Mouse (Mus musculus) MN1 (cell line): ENCODE results near the gene Depdc5.
"Not testable (repeated sequence)": the region's sequence is repeated elsewhere in the genome, so short reads cannot be mapped to it uniquely, and the experiment has no call there.

Source experiments
- DNase-seq: peaks from one replicate; pipeline ENCODE4 v3.0.0-alpha.2; 2016; ENCODE audit warnings: low spot score

Depdc5 gene

GRCm38 (mm10) chr5:32914071-32914470 lies 50.6 kb downstream of the Depdc5 start:
- DNase-seq = no peak

- not testable (repeated sequence) for DNase-seq
Observed at GRCm38 (mm10) chr5:32919281-32919680, 55.8 kb downstream of the Depdc5 start.

- DNase-seq = no peak
Observed at GRCm38 (mm10) chr5:32922906-32923305, 59.4 kb downstream of the Depdc5 start.

GRCm38 (mm10) chr5:32930761-32931160 lies 67.3 kb downstream of the Depdc5 start:
- DNase-seq = peak; percentile 65

GRCm38 (mm10) chr5:32934654-32935053 lies 71.2 kb downstream of the Depdc5 start:
- DNase-seq = no peak

GRCm38 (mm10) chr5:32940586-32940985 lies 77.1 kb downstream of the Depdc5 start:
- peak; percentile 50 for DNase-seq

- no peak for DNase-seq
Observed at GRCm38 (mm10) chr5:32941209-32941924, 77.9 kb downstream of the Depdc5 start.

GRCm38 (mm10) chr5:32950077-32950476 lies 86.6 kb downstream of the Depdc5 start:
- DNase-seq = no peak

- DNase-seq = no peak
Observed at GRCm38 (mm10) chr5:32950702-32951274, 87.3 kb downstream of the Depdc5 start.

GRCm38 (mm10) chr5:32955716-32956115 lies 92.2 kb downstream of the Depdc5 start:
- no peak for DNase-seq

GRCm38 (mm10) chr5:32961616-32962015 lies 98.1 kb downstream of the Depdc5 start:
- no peak for DNase-seq

GRCm38 (mm10) chr5:32962581-32962980 lies 99.1 kb downstream of the Depdc5 start:
- no peak for DNase-seq

GRCm38 (mm10) chr5:32976541-32976940 lies 113.0 kb downstream of the Depdc5 start:
- DNase-seq = no peak

- DNase-seq = no peak
Observed at GRCm38 (mm10) chr5:32977179-32977578, 113.7 kb downstream of the Depdc5 start.

GRCm38 (mm10) chr5:32985379-32985778 lies 121.9 kb downstream of the Depdc5 start:
- no peak for DNase-seq

GRCm38 (mm10) chr5:32987873-32988272 lies 124.4 kb downstream of the Depdc5 start:
- DNase-seq = no peak

GRCm38 (mm10) chr5:32989959-32990640 lies 126.6 kb downstream of the Depdc5 start:
- no peak for DNase-seq

GRCm38 (mm10) chr5:32991152-32991551 lies 127.7 kb downstream of the Depdc5 start:
- DNase-seq = peak; percentile 61

- DNase-seq = no peak
Observed at GRCm38 (mm10) chr5:32994471-32994870, 131.0 kb downstream of the Depdc5 start.

- no peak for DNase-seq
Observed at GRCm38 (mm10) chr5:32995756-32996155, 132.3 kb downstream of the Depdc5 start.

- peak; percentile 45 for DNase-seq
Observed at GRCm38 (mm10) chr5:32996560-32996959, 133.1 kb downstream of the Depdc5 start.

- DNase-seq = no peak
Observed at GRCm38 (mm10) chr5:32997686-32998085, 134.2 kb downstream of the Depdc5 start.

GRCm38 (mm10) chr5:32998783-32999182 lies 135.3 kb downstream of the Depdc5 start:
- DNase-seq = no peak
